In the genomic region with DNA sequence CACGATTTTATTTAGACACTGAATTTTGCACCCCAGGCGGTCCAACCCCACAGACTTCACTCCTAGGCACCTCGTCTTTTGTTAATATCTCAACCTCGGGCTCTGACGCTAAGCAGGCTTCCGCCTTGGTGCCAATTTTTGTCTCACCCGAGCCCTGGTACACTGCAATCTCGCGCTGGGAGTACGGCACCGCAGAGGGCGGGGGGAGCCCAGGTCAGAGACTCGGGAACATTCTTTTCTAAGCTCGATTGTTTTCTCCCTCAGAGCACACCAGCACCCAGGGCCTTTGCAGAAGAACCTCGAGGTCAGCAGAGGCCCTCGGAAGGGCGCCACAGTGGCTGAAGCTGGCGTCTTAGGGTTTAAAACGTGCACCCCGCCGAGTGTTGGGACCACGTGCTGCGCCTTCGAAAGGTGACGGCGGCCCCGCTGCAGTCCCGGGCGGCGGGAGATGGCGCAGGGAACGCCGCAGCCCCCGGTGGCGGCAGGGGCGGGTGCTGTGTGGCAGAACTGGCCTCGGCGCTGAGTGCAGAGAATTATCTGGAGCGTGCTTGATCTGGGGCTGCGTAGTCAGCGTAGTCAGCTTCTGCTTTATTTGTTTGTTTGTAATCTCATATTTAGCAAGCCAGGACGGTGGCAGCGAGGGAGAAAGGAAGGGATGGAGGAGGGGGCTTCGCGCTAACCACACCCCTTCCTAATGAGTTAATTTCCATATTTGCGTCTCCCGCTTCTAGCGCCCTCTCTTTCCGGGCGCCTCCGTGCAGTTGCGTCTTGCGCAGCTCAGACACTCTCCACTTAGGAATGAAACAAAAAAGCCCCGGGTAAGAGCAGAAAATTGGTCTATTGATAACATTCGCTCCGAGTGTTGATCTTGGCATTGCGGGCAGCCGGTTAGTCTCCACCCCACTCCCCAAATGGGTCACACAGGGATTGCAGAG, we compare ENCODE assay signal across 8 mouse cellular contexts. TPM values are rescaled to one million over a fixed set of nuclear protein-coding genes. Genes with fewer than 3 reads are reported as not detected.
DNase-seq lines count a peak whose midpoint lies in the region; ATAC-seq and TF ChIP-seq lines count a peak whose summit lies in the region.

No protein-coding gene starts in this region.

- no peak for TF ChIP-seq POLR2A in ES-Bruce4 (IDR thresholded peaks at IDR 0.05; ENCODE audit: insufficient read depth, low read length)
- TF ChIP-seq POLR2A in olfactory bulb, adult 2 months (IDR thresholded peaks at IDR 0.05; ENCODE audit: insufficient read depth, low read depth, low read length) = 0 out of 2 replicates have a peak, but pooled peaks have one; percentile 20

- H3K4me2 ChIP-seq in forebrain, embryonic 11.5 days (ENCODE audit: low read depth, low read length, severe bottlenecking) = peak overlapping the region; percentile 81
- peak overlapping the region; percentile 56 for H3K4me2 ChIP-seq in limb, embryonic 13.5 days (replicated peaks)

- peak overlapping the region; percentile 69 for H3K4me3 ChIP-seq in ES-Bruce4 (ENCODE audit: low read depth, low read length)
- H3K4me3 ChIP-seq in forebrain, embryonic 11.5 days (ENCODE audit: low read depth, low read length) = peak overlapping the region; percentile 38
- H3K4me3 ChIP-seq in limb, embryonic 13.5 days = peak overlapping the region; percentile 34
- peak overlapping the region; percentile 46 for H3K4me3 ChIP-seq in olfactory bulb, adult 2 months (ENCODE audit: insufficient read depth, low read depth, low read length)

- H3K27ac ChIP-seq in ES-Bruce4 (ENCODE audit: insufficient read depth, low read length) = 0 out of 2 replicates have a peak overlapping the region, but pooled peaks have one; percentile 19
- peak overlapping the region; percentile 98 for H3K27ac ChIP-seq in forebrain, embryonic 11.5 days (ENCODE audit: low read depth, low read length)
- no peak overlapping the region for H3K27ac ChIP-seq in limb, embryonic 13.5 days
- peak overlapping the region; percentile 99 for H3K27ac ChIP-seq in olfactory bulb, adult 2 months (ENCODE audit: insufficient read depth, low read depth, low read length)

- H3K4me1 ChIP-seq in ES-Bruce4 (ENCODE audit: control insufficient read depth, insufficient read depth, low read length) = peaks cover 2% of the 10 kb centered on the region
- peaks cover 39% of the 10 kb centered on the region for H3K4me1 ChIP-seq in forebrain, embryonic 11.5 days (replicated peaks; ENCODE audit: control insufficient read depth, insufficient read depth, low read length)
- peaks cover 16% of the 10 kb centered on the region for H3K4me1 ChIP-seq in limb, embryonic 13.5 days
- peaks cover 46% of the 10 kb centered on the region for H3K4me1 ChIP-seq in olfactory bulb, adult 2 months (ENCODE audit: control insufficient read depth, insufficient read depth, low read length)

- peak overlapping the region; percentile 59 for H3K9ac ChIP-seq in ES-Bruce4 (ENCODE audit: low read depth, poor library complexity, severe bottlenecking)
- H3K9ac ChIP-seq in forebrain, embryonic 11.5 days (ENCODE audit: low read length) = peak overlapping the region; percentile 88
- no peak overlapping the region for H3K9ac ChIP-seq in limb, embryonic 13.5 days

- TF ChIP-seq EP300 in ES-Bruce4 (IDR thresholded peaks at IDR 0.05; ENCODE audit: insufficient read depth, low read depth, low read length) = 0 out of 2 replicates have a peak, but pooled peaks have one; percentile 33

- no peaks in the 10 kb centered on the region for H3K27me3 ChIP-seq in ES-Bruce4 (ENCODE audit: control insufficient read depth, insufficient read depth, low read length, poor library complexity, severe bottlenecking)
- H3K27me3 ChIP-seq in forebrain, embryonic 11.5 days (ENCODE audit: control insufficient read depth, insufficient read depth, low read length) = peaks cover 4% of the 10 kb centered on the region; the same call in 1 of the 2 replicates
- H3K27me3 ChIP-seq in limb, embryonic 13.5 days = peaks cover 99% of the 10 kb centered on the region

- ATAC-seq in forebrain, embryonic 11.5 days (replicated peaks; ENCODE audit: low FRiP score) = peak; percentile 51
- ATAC-seq in limb, embryonic 13.5 days (ENCODE audit: low FRiP score, low read depth) = peak; percentile 51; the same call in 1 of the 2 replicates

- no peak for TF ChIP-seq CTCF in ES-Bruce4 (IDR thresholded peaks at IDR 0.05; ENCODE audit: low read depth, low read length)
- TF ChIP-seq CTCF in olfactory bulb, adult 2 months (IDR thresholded peaks at IDR 0.05; ENCODE audit: insufficient read depth, low read depth, low read length) = no peak

- peak; percentile 28 to 36 for DNase-seq in cerebellum, postnatal 25 days
- DNase-seq in cerebellum, adult 11 months = no peak
- DNase-seq in forebrain, embryonic 11.5 days (ENCODE audit: low spot score) = peak; percentile 83
- no peak for DNase-seq in gastrocnemius, postnatal 10 days
- DNase-seq in spleen, postnatal 4 days (ENCODE audit: low spot score in 2 of 2) = no peak

- under 1% methylated on average over 58 of the region's 58 CpGs for WGBS in forebrain, embryonic 11.5 days
- WGBS in limb, embryonic 13.5 days = under 1% methylated on average over 58 of the region's 58 CpGs
- under 1% methylated on average over 58 of the region's 58 CpGs for WGBS in olfactory bulb, adult 2 months

- H3K9me3 ChIP-seq in ES-Bruce4 (replicated peaks; ENCODE audit: control insufficient read depth, insufficient read depth, low read length, poor library complexity, severe bottlenecking) = no peaks in the 10 kb centered on the region
- no peaks in the 10 kb centered on the region for H3K9me3 ChIP-seq in forebrain, embryonic 11.5 days (ENCODE audit: control insufficient read depth, low read length)
- no peaks in the 10 kb centered on the region for H3K9me3 ChIP-seq in limb, embryonic 13.5 days

- H3K36me3 ChIP-seq in ES-Bruce4 (ENCODE audit: control insufficient read depth, insufficient read depth, low read length, poor library complexity, severe bottlenecking) = no peaks in the 10 kb centered on the region
- no peaks in the 10 kb centered on the region for H3K36me3 ChIP-seq in forebrain, embryonic 11.5 days (ENCODE audit: control insufficient read depth, insufficient read depth, low read length)
- no peaks in the 10 kb centered on the region for H3K36me3 ChIP-seq in limb, embryonic 13.5 days

RNA-seq across cellular contexts. Expression of a gene that starts 13.8 kb away (rescaled TPM):
- 400 and 407 TPM in 2 replicates for polyA plus RNA-seq in ES-Bruce4 (2011; ENCODE audit: insufficient read depth, insufficient read length, low read depth, missing spikeins)
- 57.7 and 67.3 TPM in 2 replicates for polyA plus RNA-seq in forebrain, embryonic 11.5 days (2014; fragmentation: Nextera tagmentation; extraction: Ambion mirVana)
- polyA plus RNA-seq in limb, embryonic 13.5 days (2015; fragmentation: Nextera tagmentation; extraction: Ambion mirVana) = 0.29 and 0.47 TPM in 2 replicates
- not detected in 2 replicates for polyA plus RNA-seq in olfactory bulb, adult 2 months (2012; ENCODE audit: insufficient read depth, insufficient read length, low replicate concordance, missing spikeins)
- under 1 TPM; 0.38 to 0.77 TPM for total RNA-seq in gastrocnemius, postnatal 10 days (2021)

Comparison
In these comparisons a context has a peak if more than half of its experiments do, and no peak if none do; other contexts are left out.
1. DNase-seq: peak in cerebellum, postnatal 25 days (2 of 2) and forebrain, embryonic 11.5 days (single experiment); none in cerebellum, adult 11 months (single experiment), gastrocnemius, postnatal 10 days (single experiment) and spleen, postnatal 4 days (0 of 2).
2. Peak in every context shown above with its lines, with median percentiles within 50 percentile points of each other: H3K4me3 ChIP-seq.